Mouse (Mus musculus) frontal cortex, postnatal 25 days (tissue): ENCODE results near the gene Cpa3.

Experiments
- DNase-seq, 2 experiments: peaks; one replicate each; pipeline ENCODE4 v3.0.0; 2022; ENCODE audit warnings: low spot score in 2 of 2

Gene Cpa3

DNA sequence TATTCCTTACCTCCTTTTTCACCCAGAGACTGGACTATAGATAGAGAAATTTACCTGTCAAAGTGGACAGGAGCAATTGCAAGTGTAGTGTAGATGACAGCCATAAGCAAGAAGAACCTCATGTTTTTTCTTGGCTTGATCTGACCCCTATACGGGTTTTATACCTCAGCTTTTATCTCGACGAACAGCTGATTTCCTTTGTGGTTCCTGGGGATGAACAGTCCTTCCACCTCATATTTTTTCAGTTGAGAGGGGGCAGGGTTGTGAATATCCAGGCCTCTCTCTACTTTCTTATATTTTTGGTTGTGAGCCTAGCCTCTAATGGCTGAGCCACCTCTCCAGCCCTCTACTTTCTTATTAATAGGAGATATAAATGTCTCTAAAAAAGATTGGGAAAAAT is at the start of gene Cpa3:
TSS of gene Cpa3 (minus strand) at position 132 of the 400 bp plus-strand sequence.
- DNase-seq: no peak

DNA sequence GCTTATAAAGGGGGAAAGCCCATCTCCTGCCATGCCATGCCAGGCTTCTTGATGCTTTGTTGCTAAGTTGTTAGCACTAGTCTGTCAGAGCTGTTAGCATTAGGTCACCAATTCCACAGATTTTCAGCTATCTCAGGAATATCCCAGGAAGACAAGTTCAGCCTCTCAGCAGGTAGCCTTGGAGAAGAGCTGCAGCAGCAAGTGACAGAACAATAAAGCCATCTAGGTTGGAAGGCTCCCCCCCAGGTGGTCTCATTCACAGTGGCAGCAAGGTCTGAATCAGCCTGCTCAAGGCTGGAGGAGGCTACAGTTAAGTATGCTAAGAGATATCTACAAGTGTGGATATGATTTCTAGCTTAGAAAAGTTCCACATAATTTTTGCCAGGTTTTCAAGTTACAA is 49.4 kb upstream of the Cpa3 start:
- DNase-seq: no peak

DNA sequence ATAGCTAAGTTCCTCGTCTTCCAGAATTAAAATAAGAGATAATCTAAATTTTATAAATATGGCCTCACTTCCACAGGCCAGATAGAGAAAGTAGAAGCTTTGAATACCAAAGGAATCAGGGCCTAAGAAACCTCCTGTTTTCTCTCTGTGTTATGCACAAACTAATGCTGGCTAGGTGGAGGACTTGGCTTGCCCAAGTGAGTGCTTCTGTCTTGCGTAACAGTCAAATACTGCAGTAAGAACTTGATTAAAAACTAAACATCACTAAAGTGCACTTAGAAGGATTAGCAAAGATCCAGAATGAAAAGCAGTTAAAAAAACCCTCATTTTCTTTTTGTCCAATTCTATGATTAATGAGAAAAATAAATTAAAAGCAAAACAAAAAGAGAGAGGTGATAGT is 46.8 kb upstream of the Cpa3 start:
- DNase-seq: no peak

DNA sequence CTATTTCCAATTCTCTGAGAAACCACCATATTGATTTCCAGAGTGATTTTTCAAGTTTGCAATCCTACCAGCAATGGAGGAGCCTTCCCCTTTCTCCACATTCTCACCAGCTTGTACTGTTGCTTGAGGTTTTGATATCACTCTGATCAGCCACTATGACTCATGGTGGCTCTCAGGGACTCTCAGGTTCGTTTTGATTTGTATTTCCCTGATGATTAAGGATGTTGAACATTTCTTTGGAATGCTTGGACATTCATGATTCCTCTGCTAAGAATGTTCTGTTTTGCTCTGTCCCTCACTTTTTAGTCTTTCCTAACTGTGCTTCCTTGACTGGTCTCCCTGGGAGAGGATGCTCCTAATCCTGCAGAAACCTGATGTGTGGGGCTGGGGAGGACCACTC is 39.8 kb upstream of the Cpa3 start:
- no peak for DNase-seq

DNA sequence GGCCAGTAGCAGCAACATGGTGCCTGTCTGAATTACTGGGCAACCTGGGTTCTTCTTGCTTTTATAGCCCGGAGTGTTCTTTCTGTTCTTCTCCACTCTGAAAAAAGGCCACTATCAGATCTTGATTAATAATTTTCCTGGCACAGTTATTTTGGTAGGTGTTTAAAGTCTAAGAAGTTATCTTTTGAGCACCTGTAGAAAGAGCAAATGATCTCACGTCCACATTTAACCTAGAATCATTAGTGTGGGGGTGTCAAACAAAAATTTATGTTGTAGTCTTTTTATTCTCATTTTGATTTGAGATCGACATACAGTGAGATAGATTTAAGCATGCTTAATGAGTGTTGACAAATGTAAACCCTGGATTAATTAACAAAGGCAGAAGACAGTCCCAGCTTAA is 33.7 kb upstream of the Cpa3 start, which contains the start of gene Cpb1:
TSS of gene Cpb1 (minus strand) at position 101 of the 400 bp plus-strand sequence.
- DNase-seq: no peak

DNA sequence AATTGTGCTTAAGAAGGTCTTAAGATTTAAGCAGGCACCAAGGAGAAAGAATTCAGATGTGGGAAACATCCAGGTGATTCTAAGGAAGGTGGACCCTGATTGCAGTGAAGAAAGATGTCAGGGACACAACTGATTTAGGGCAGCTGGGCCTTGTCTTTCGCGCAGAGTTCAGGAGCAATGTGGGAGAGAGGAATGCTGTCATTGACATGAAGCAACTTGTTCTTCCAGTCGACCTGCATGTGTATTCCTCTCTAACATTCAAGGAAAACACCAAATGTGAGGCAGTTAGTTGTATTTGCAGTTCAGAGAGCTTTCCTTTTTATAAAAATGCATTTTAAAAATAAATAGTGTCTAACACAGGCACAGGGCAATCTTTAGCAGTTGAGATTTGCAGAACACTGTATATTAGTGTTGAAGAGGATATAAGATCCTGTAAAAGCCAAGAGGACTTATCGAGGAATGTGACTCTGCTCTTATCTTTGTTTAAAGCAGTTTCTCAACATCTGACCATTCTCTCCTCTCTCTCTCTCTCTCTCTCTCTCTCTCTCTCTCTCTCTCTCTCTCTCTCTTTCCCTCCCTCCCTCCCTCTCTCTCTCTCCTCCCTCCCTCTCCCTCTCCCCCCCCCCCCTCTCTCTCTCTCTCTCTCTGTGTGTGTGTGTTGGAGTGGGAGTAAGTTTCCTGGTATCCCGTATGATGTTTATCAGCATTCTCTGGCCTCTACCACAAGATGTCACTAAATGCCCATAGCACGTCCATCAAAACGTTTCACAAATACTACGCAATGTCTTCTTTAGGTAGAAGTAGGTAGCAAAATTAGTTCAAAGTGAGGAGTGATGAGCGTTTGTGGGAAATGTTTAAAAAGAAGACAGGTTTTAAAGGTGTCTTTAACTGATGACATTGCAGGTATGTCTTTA is 12.8 kb upstream of the Cpa3 start:
- DNase-seq: no peak

DNA sequence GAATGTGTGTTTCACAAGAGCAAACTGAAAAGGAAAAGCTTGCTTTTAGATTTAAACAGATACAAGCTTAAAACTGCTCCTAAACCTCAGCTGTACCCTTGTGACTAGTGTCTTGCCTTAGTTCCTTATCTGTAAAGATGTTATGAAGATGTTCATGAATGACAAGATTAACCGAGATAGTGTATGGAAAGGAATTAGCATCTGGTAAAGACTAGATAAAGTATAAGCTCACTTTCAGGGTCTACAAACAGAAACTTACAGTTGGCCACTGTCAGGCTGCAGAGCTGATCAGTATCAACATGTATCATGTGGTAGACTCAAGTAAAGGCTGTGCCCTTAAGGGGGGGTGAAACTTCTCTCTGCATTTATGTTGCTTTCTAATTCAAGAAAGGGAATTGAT is 1.9 kb upstream of the Cpa3 start:
- DNase-seq: no peak

DNA sequence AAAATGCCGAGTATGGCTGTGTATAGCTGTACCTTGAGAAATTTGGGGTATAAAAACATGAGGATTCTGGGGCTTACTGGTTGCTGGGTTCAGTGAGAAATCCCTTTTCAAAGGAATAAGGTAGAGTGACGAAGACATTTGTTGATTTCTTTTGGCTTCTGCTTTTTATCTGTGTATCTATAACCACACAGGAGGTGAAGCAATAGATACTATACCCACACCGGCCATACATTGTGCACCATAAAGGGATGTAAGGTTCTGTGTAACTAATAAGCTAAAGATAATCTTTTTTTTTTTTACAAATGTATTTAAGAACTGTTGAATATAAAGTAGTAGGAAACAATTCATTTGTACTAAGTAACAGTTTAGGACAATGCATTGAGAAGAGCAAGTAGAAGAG is 2.2 kb downstream of the Cpa3 start:
- DNase-seq: no peak

DNA sequence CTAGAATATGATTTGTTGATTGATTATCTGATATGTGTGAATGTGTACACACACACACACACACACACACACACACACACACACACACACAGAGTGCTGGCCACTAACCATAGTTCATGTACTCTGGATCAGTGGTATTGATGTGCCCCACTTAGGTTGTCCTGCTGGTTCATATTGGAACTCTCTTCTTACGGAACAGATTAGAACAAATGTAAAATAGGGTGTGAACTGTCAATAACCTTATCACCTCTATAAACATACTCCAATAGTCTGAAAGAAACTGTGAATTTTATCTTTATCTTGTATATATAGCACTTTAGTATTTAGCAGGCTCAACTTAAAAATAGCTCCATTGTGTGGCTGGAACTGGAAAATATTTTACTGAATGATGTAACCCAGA is 5.0 kb downstream of the Cpa3 start:
- no peak for DNase-seq

DNA sequence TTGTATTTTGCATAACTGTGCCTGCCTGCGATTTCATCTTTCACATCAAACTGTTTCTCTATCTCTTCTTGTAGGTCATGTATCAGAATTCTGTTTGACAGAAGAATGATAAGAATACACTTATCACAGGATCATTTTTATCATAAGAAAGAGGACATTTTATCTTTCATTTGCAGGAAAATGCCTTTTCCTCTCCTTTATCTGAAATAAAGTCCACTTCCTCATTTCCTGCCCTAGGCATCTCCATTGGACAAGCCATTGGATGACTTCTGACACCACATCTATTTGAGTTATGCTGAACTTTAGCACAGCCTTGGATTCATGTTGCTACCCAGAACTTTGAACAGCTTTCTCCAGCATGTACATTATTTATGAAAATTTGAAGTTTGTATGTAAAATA is 13.0 kb downstream of the Cpa3 start:
- no peak for DNase-seq

DNA sequence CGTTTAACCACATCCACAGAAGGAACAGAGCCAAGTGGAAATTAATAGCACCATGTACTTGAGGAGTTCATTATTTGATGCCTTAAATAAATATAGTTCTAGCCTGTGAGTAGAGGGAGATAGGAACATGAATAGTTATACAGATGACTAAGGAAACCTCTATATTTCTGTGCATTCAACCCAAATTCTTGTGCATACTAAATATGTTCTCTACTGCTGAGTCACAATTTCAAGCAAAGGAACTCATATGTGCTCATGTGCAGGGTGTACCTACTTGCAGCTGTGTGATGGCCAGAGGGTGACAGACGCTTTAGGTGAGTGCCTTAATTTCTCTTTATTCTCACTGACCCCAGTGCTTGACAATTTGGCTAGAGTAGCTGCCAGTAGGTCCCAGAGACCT is 16.6 kb downstream of the Cpa3 start:
- no peak for DNase-seq

DNA sequence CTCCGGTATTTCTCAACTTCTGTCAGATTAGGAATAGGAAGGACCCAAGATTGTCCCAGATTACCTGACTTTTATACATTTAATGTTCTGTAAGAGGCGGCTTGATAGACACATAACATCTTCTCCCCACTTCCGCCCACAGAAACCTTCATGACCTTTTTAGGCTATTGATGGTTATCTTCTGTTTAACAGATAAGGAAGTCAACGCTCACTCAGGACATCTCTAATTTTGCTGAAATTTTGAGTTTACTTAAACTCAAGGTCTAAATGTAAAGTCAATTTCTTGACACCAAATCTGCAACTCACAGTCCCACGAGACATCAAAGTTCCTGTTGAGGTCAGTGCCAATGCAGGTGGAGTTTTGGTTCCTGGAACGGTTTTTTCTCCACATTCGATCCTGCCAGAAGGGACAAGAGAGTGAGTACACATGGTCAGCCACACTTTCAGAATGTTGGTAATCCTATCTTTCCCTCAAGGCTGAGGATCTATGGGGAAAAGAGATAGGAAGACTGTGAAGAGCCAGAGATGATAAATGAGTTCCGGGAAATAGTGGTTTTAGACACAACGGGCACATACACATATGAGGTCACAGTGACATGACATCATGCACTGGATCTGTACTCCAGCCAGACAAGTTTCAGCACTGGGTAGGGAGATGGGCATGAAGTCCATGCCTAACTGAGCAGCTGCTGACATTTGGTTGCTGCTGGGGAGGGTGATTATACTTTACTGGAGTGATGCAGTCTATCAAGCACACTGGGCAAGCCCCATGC is 18.9 kb downstream of the Cpa3 start:
- DNase-seq: no peak

DNA sequence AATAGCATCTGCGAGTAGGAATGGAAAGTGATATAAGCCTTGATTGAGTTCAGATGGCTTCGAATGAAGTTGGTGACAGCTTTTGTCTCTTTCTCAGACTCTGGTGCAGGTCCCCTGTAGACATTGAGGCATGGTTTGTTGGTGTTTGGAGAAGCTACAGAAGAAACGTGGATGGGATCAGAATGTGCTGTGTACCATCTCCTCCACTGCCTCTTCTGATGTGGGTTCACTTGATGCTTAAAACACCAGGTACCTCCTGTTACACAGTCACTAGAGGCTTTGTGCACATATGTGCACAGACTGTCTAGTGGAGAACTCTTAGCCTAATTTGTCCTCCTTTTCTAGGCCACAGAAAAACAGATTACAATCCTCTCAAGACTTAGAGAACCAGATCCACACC is 19.8 kb downstream of the Cpa3 start:
- DNase-seq: no peak

DNA sequence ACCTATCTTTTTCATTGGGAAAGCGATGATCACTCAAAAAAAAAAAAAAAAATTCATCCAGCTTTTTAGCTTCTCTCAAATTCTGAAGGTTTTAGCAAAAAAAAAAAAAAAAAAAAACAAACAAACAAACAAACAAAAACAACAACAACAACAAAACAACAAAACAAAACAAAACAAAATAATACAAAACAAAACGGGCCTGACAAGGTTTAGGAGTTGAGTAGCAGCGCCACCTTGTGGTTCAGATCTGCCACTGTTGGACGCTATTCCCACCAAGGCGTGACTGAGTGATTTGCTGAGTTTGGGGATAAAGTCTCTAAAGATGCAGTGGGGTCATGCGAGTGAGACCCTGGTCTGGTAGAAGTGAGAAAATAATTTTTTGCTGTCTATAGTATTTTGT is 43.1 kb downstream of the Cpa3 start:
- peak; percentile 29 to 35 for DNase-seq

DNA sequence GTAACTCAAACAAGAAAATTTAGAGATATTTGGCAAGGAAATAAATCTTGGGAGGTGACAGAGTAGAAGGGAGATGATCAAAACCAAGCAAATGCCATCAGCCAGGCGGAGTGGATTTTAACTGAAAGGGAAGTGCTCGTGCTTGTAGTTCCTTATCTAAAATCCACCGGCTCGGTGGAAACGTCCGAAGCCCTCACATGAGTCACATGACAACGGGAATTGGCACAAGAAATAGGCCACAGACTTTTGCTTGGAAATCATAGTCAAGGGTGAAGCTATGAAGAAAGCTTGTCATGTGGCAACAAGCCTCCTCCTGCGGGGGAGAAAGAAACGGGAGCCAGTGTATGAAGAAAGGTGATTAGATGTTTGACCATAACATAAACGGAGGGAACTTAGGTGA is 44.1 kb downstream of the Cpa3 start:
- no peak for DNase-seq

DNA sequence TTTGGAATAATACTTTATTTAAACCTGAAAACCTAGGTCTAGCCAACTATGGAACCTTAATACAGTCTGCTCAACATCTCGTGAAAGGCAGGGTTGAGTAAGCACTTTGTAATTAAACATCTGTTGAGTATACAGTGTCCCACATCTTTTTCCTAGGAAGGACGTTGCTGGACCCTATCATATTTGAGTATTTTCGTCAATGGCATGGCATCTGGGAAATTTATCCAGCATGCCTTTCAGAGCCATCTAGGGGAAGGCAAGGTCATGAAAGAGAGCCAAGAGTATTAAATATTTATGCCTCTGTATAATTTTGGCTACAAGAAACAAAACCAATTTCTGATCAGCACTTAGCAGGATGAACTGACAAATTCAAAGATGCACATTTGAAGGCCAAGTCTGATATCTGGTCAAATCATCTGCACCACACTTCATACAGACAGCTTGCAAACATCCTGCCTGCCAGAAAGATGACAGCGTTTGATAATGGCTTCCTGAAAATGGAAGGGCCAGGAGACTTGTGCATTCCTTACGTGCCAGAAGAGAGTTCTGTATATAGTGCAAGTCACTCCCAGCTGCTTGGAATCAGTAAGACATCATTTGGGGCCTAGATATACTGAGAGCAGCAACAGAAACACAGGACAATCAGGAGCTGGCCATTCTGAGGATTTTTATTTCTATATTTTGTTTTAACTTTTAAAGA is 52.9 kb downstream of the Cpa3 start:
- DNase-seq: no peak

DNA sequence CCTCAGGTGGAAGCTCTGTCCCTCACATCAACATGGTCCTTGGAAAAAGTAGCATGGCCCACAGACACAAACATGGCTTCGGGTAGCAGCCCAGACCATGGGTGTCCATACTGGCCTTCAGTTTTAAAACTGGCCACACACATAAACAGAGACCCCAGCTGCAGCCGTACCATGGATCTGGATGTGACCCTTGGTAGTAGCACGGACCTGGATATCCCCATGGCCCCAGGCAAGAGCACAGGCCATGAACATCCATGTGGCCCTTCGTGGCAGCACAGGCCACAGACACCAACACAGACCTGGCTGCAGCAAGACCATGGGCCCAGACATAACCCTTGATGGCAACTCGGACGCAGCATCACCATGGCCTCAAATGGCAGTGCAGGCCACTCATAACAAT is 69.6 kb downstream of the Cpa3 start:
- DNase-seq: no peak

DNA sequence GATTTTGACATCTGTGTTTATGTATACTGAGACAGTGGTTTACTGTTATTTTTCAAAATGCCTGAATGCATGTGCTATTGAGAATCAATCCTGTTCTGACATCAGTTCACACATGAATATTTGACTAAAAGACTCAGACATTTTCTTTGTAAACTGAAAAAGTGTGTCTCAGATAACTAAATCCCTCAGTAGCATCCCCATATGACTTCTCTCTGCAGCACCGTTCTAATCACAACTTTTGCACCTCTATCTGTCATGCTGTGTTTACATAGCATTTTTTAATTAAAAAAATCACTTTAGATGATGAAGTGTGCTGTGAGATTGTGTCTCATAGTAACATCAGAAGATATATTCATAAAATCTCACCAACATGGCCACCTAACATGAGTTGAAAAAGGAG is 74.5 kb downstream of the Cpa3 start:
- no peak for DNase-seq
